Mouse (Mus musculus) intestine, postnatal 0 days (tissue): Measurements from ENCODE around the gene Gm6096. TPM values are rescaled to one million over a fixed set of nuclear protein-coding genes. Genes with fewer than 3 reads are reported as not detected.

Source experiments
- ATAC-seq: fragments of 200-750 bp; cut with Nextera tagmentation; 2 replicates; pipeline ENCODE4 v1.8.0; 2017; ENCODE audit warnings: mild to moderate bottlenecking, moderate TSS enrichment, moderate library complexity
- H3K27ac ChIP-seq: fragments of 300-500 bp; sonication (generic); 2 replicates; pipeline ENCODE4 v1.5.1; 2014; ENCODE audit warnings: mild to moderate bottlenecking, low read depth, low read length, moderate library complexity
- H3K27me3 ChIP-seq: fragments of 300-500 bp; sonication (generic); replicated peaks from 2 replicates; pipeline ENCODE4 v1.6.1; 2014; ENCODE audit warnings: low read length, mixed read lengths; ENCODE audit not compliant: control insufficient read depth, insufficient read depth
- H3K36me3 ChIP-seq: fragments of 300-500 bp; sonication (generic); 2 replicates; pipeline ENCODE4 v1.6.1; 2014; ENCODE audit warnings: mild to moderate bottlenecking, moderate library complexity; ENCODE audit not compliant: control insufficient read depth, insufficient read depth
- H3K4me1 ChIP-seq: fragments of 300-500 bp; sonication (generic); replicated peaks from 2 replicates; pipeline ENCODE4 v1.6.1; 2014; ENCODE audit warnings: antibody characterized with exemption, low read length, mixed read lengths; ENCODE audit not compliant: control insufficient read depth, insufficient read depth
- H3K4me2 ChIP-seq: fragments of 300-500 bp; sonication (generic); replicated peaks from 2 replicates; pipeline ENCODE4 v1.6.1; 2014; ENCODE audit warnings: low read depth, mild to moderate bottlenecking, moderate library complexity
- H3K4me3 ChIP-seq: fragments of 300-500 bp; sonication (generic); 2 replicates; pipeline ENCODE4 v1.5.1; 2014; ENCODE audit warnings: low read depth, low read length
- H3K9ac ChIP-seq: fragments of 300-500 bp; sonication (generic); 2 replicates; pipeline ENCODE4 v1.6.1; 2014; ENCODE audit warnings: mild to moderate bottlenecking, low read depth, low read length
- H3K9me3 ChIP-seq: fragments of 300-500 bp; sonication (generic); 2 replicates; pipeline ENCODE4 v1.6.1; 2016; ENCODE audit warnings: mixed run types; ENCODE audit not compliant: control insufficient read depth
- CTCF ChIP-seq: sonication (generic); IDR thresholded peaks from 2 replicates; pipeline ENCODE4 v1.5.1; 2016; ENCODE audit warnings: low read depth, mild to moderate bottlenecking, control low read depth, antibody characterized with exemption, moderate library complexity
- WGBS: fragments of 180-500 bp; shearing (Covaris S2); extraction: QIAGEN DNeasy Blood & Tissue Kit; methylation state at CpG from one replicate; pipeline ENCODE4 v1.1.7; 2014; 5-methylcytosine and 5-hydroxymethylcytosine counted together
- polyA plus RNA-seq: library from polyadenylated mRNA; unstranded; fragments of >200 nt; fragmentation: Nextera tagmentation; extraction: Ambion mirVana; gene quantifications from 2 replicates; pipeline ENCODE4 v1.2.1, GENCODE M21; 2015

Gm6096 gene
- polyA plus RNA-seq, 1 experiment from 2014 or later, result not detected

DNA sequence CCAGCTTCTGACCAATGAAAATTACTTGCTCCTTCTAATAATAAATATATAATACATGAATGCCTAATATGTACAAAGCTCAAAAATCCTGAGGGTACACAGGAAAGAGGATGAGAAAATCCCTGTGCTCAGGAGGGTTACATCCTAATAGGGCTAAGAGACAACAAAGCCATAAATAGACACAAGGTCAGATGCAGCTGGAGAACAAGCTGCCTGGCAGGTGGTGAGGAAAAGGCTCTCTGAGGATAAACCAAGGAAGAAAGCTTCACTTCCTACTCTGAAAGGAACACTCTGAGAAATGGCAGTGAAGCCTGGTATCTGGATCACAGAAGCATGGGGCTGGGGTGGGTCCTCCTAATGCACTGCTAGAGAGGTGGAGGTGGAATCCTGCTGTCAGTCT is 15.6 kb downstream of the Gm6096 start:
- Histone ChIP-seq H3K4me2 (no peak overlapping the region), H3K4me1 (no peaks in the 10 kb centered on the region), H3K27ac (no peak overlapping the region), H3K9ac (no peak overlapping the region), H3K27me3 (no peaks in the 10 kb centered on the region), H3K36me3 (peaks cover 17% of the 10 kb centered on the region; the same call in 1 of the 2 replicates), H3K4me3 (no peak overlapping the region), H3K9me3 (no peaks in the 10 kb centered on the region)
- no peak for ATAC-seq
- TF ChIP-seq CTCF, result no peak

- Histone ChIP-seq H3K9ac (no peak overlapping the region), H3K4me3 (no peak overlapping the region), H3K4me2 (no peak overlapping the region), H3K36me3 (no peaks in the 10 kb centered on the region; the same call in 1 of the 2 replicates), H3K4me1 (no peaks in the 10 kb centered on the region), H3K27ac (no peak overlapping the region), H3K27me3 (no peaks in the 10 kb centered on the region), H3K9me3 (no peaks in the 10 kb centered on the region)
- 68% methylated on average over 1 of the region's 1 CpGs for WGBS
- ATAC-seq, result no peak
- no peak for TF ChIP-seq CTCF
Observed at GRCm38 (mm10) chr7:34268463-34268862, 17.6 kb downstream of the Gm6096 start.

GRCm38 (mm10) chr7:34272465-34272864 is 21.6 kb downstream of the Gm6096 start:
- Histone ChIP-seq H3K9ac (no peak overlapping the region), H3K4me3 (no peak overlapping the region), H3K4me1 (no peaks in the 10 kb centered on the region), H3K27me3 (no peaks in the 10 kb centered on the region), H3K9me3 (no peaks in the 10 kb centered on the region), H3K36me3 (peaks cover under 1% of the 10 kb centered on the region; the same call in 1 of the 2 replicates), H3K4me2 (no peak overlapping the region), H3K27ac (no peak overlapping the region)
- WGBS, result 58% methylated on average over 4 of the region's 4 CpGs
- ATAC-seq, result no peak
- no peak for TF ChIP-seq CTCF

DNA sequence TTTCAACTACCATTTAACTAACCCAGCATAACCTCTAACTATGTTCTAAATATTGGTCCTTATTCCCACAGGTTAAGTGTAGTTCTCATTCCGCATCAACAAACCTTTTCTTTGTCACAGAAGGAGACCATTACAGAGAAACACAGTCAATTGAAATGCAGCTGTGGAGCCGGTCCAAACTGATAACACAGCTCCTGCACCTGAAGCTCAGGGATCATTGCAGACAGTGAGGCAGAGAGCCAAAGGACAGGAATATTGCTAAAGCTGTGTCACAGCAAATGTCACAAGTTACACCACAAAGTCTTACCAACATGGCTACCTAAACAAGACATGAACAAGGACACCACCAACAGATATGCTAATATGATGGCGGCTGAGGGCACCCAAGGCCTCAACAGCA is 25.2 kb downstream of the Gm6096 start:
- peaks cover 7% of the 10 kb centered on the region; the same call in 1 of the 2 replicates for H3K36me3 ChIP-seq
- H3K9ac ChIP-seq, result no peak overlapping the region
- H3K4me2 ChIP-seq, result no peak overlapping the region
- no peak for TF ChIP-seq CTCF
- H3K4me3 ChIP-seq, result no peak overlapping the region
- H3K9me3 ChIP-seq, result no peaks in the 10 kb centered on the region
- no peaks in the 10 kb centered on the region for H3K27me3 ChIP-seq
- H3K27ac ChIP-seq, result no peak overlapping the region
- no peak for ATAC-seq
- H3K4me1 ChIP-seq, result no peaks in the 10 kb centered on the region
- WGBS, result 94% methylated on average over 3 of the region's 3 CpGs

DNA sequence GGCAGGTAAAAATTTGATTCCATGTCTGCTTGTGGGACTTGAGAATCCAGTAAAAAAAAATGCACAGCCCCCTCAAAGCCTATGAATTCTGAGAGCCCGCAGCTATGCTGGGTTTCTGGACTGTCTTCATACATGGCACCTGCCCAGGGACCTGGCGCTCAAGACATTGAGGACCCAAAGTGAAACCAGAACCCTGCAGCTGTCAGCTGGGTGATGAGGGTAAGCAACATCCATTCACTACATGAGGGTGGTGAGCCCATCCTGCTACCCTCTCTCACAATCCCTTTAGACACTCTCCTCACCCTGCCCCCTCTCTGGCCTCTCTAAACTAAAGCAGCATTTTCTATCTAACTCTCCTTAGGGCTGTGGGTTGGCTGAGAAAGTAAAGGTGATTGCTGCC is 26.8 kb downstream of the Gm6096 start:
- no peaks in the 10 kb centered on the region for H3K4me1 ChIP-seq
- no peak for ATAC-seq
- H3K4me2 ChIP-seq, result no peak overlapping the region
- 92% methylated on average over 2 of the region's 2 CpGs for WGBS
- H3K9ac ChIP-seq, result no peak overlapping the region
- no peaks in the 10 kb centered on the region for H3K27me3 ChIP-seq
- H3K27ac ChIP-seq, result no peak overlapping the region
- peaks cover 10% of the 10 kb centered on the region; the same call in 1 of the 2 replicates for H3K36me3 ChIP-seq
- no peak for TF ChIP-seq CTCF
- no peak overlapping the region for H3K4me3 ChIP-seq
- no peaks in the 10 kb centered on the region for H3K9me3 ChIP-seq

- TF ChIP-seq CTCF, result no peak
- Histone ChIP-seq H3K27me3 (no peaks in the 10 kb centered on the region), H3K4me3 (no peak overlapping the region), H3K9ac (no peak overlapping the region), H3K27ac (no peak overlapping the region), H3K36me3 (0 out of 2 replicates have a peak, but pooled peaks cover under 1% of the 10 kb centered on the region), H3K4me1 (no peaks in the 10 kb centered on the region), H3K9me3 (no peaks in the 10 kb centered on the region), H3K4me2 (no peak overlapping the region)
- ATAC-seq, result no peak
Observed at GRCm38 (mm10) chr7:34290450-34291151, 39.8 kb downstream of the Gm6096 start.

DNA sequence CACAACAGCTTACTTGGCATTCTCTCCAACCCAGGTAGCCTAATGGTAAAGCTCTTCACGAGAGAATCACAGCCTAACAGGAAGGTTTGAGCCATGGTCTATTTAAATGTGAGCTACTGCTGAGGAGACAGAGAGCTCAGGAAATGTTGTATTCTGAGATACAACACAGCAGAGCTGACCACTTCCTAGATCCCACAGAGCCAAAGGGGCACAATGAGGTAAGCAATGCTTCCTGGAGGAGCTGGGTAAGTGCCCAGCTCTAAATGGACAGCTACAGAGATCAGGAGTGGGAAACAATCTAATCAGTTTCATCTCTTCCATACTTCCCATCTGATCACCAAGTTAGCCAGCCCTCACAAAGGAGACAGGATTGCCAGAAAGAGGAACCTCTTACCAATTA is 40.4 kb downstream of the Gm6096 start:
- Histone ChIP-seq H3K4me2 (no peak overlapping the region), H3K27me3 (no peaks in the 10 kb centered on the region), H3K36me3 (no peaks in the 10 kb centered on the region), H3K4me3 (no peak overlapping the region), H3K4me1 (no peaks in the 10 kb centered on the region), H3K27ac (no peak overlapping the region), H3K9ac (no peak overlapping the region), H3K9me3 (no peaks in the 10 kb centered on the region)
- TF ChIP-seq CTCF, result no peak
- 67% methylated on average over 1 of the region's 1 CpGs for WGBS
- ATAC-seq, result no peak
